Mouse (Mus musculus) liver, adult 2 months (tissue): ENCODE data around the gene Cby3. TPM values are rescaled to one million over a fixed set of nuclear protein-coding genes. Genes with fewer than 3 reads are reported as not detected.

Source experiments
- DNase-seq: peaks from one replicate; pipeline ENCODE4 v3.0.0-alpha.2; 2011; ENCODE audit warnings: low read depth, low spot score; ENCODE audit errors: extremely low read depth
- H3K27ac ChIP-seq: fragments of 200-500 bp; replicated peaks from 2 replicates; pipeline ENCODE4 v1.5.1; 2012; ENCODE audit warnings: low read depth, mild to moderate bottlenecking, control low read depth, inconsistent platforms, low read length; ENCODE audit not compliant: insufficient read depth
- H3K27me3 ChIP-seq: fragments of 200-500 bp; 2 replicates; pipeline ENCODE4 v1.6.1; 2012; ENCODE audit warnings: mild to moderate bottlenecking, moderate library complexity, low read length, inconsistent platforms; ENCODE audit not compliant: control insufficient read depth, insufficient read depth
- H3K36me3 ChIP-seq: fragments of 200-500 bp; 2 replicates; pipeline ENCODE4 v1.6.1; 2012; ENCODE audit warnings: low read length, inconsistent platforms; ENCODE audit not compliant: control insufficient read depth, insufficient read depth
- H3K4me1 ChIP-seq: fragments of 200-500 bp; 2 replicates; pipeline ENCODE4 v1.6.1; 2011; ENCODE audit warnings: low read length; ENCODE audit not compliant: control insufficient read depth, insufficient read depth
- H3K4me3 ChIP-seq: fragments of 200-500 bp; 2 replicates; pipeline ENCODE4 v1.5.1; 2011; ENCODE audit warnings: low read depth, mild to moderate bottlenecking, control low read depth, low read length, moderate library complexity; ENCODE audit not compliant: insufficient read depth
- H3K79me2 ChIP-seq: fragments of 200-500 bp; 2 replicates; pipeline ENCODE4 v1.6.1; 2012; ENCODE audit warnings: inconsistent platforms, mild to moderate bottlenecking, low read length, moderate library complexity; ENCODE audit not compliant: control insufficient read depth, insufficient read depth
- H3K9ac ChIP-seq: fragments of 200-500 bp; 2 replicates; pipeline ENCODE4 v1.6.1; 2012; ENCODE audit warnings: low read depth, mild to moderate bottlenecking, control low read depth, inconsistent platforms, low read length
- CTCF ChIP-seq: fragments of 200-500 bp; IDR thresholded peaks from 2 replicates; pipeline ENCODE4 v1.5.1; 2011; ENCODE audit warnings: low read depth, low read length, control low read depth
- POLR2A ChIP-seq: fragments of 200-500 bp; IDR thresholded peaks from 2 replicates; pipeline ENCODE4 v1.6.1; 2011; ENCODE audit warnings: low read length, control low read depth; ENCODE audit not compliant: insufficient read depth; ENCODE audit errors: extremely low read depth
- WGBS: fragments of 180-500 bp; shearing (Covaris S2); methylation state at CpG from one replicate; pipeline ENCODE4 v1.1.7; 2018; 5-methylcytosine and 5-hydroxymethylcytosine counted together
- polyA plus RNA-seq: library from polyadenylated mRNA; depleted of rRNA; stranded (reverse); fragments of >200 nt; gene quantifications from 2 replicates; pipeline ENCODE4 v1.2.3, GENCODE M21; 2012
- total RNA-seq: library from RNA; depleted of rRNA; stranded (reverse); fragments of >200 nt; gene quantifications from 2 replicates; pipeline ENCODE4 v1.2.3, GENCODE M21; 2014

Cby3 gene
- total and polyA plus RNA-seq, 2 experiments: not detected

- no peak for TF ChIP-seq POLR2A
- TF ChIP-seq CTCF: no peak
- peak overlapping the region; percentile 78 for H3K27ac ChIP-seq
- H3K9ac ChIP-seq: peak overlapping the region; percentile 93
- WGBS: 1% methylated on average over 34 of the region's 34 CpGs
- H3K4me3 ChIP-seq: peak overlapping the region; percentile 80
- peaks cover 13% of the 10 kb centered on the region; the same call in 1 of the 2 replicates for H3K4me1 ChIP-seq
- peak; percentile 47 for DNase-seq
- H3K27me3 ChIP-seq: no peaks in the 10 kb centered on the region
- peaks cover under 1% of the 10 kb centered on the region; the same call in 1 of the 2 replicates for H3K36me3 ChIP-seq
- peaks cover 25% of the 10 kb centered on the region; the same call in 1 of the 2 replicates for H3K79me2 ChIP-seq
These were observed 29.4 kb upstream of the Cby3 start for GRCm38 (mm10) chr11:50324751-50325471.

GRCm38 (mm10) chr11:50325496-50326301 lies 28.6 kb upstream of the Cby3 start, which contains the start of gene Canx:
Canx (minus strand) TSS chr11:50325673.
- DNase-seq: peak; percentile 98
- Histone ChIP-seq H3K27me3 (no peaks in the 10 kb centered on the region), H3K9ac (peak within 1 kb of the TSS; percentile 93), H3K36me3 (no peaks in the 10 kb centered on the region), H3K4me1 (peaks cover 10% of the 10 kb centered on the region; the same call in 1 of the 2 replicates), H3K4me3 (peak within 1 kb of the TSS; percentile 80), H3K79me2 (peaks cover 20% of the 10 kb centered on the region; the same call in 1 of the 2 replicates), H3K27ac (peak within 1 kb of the TSS; percentile 79)
- WGBS: under 1% methylated on average over 64 of the region's 64 CpGs
- TF ChIP-seq POLR2A (peak; percentile 72), CTCF (no peak)

- peaks cover 17% of the 10 kb centered on the region; the same call in 1 of the 2 replicates for H3K79me2 ChIP-seq
- H3K9ac ChIP-seq: peak overlapping the region; percentile 75
- WGBS: under 1% methylated on average over 7 of the region's 7 CpGs
- DNase-seq: no peak
- peak overlapping the region; percentile 79 for H3K27ac ChIP-seq
- no peaks in the 10 kb centered on the region for H3K27me3 ChIP-seq
- H3K4me1 ChIP-seq: peaks cover 10% of the 10 kb centered on the region; the same call in 1 of the 2 replicates
- H3K4me3 ChIP-seq: peak overlapping the region; percentile 68
- TF ChIP-seq POLR2A (no peak), CTCF (no peak)
- no peaks in the 10 kb centered on the region for H3K36me3 ChIP-seq
These were observed 27.8 kb upstream of the Cby3 start for GRCm38 (mm10) chr11:50326302-50326966.

GRCm38 (mm10) chr11:50328075-50328625 lies 26.1 kb upstream of the Cby3 start:
- WGBS: 65% methylated on average over 3 of the region's 3 CpGs
- Histone ChIP-seq H3K27me3 (no peaks in the 10 kb centered on the region), H3K79me2 (peaks cover 15% of the 10 kb centered on the region; the same call in 1 of the 2 replicates)

GRCm38 (mm10) chr11:50329378-50329777 lies 24.9 kb upstream of the Cby3 start:
- Histone ChIP-seq H3K9ac (no peak overlapping the region), H3K36me3 (no peaks in the 10 kb centered on the region), H3K27me3 (no peaks in the 10 kb centered on the region), H3K4me3 (no peak overlapping the region), H3K79me2 (peaks cover 10% of the 10 kb centered on the region; the same call in 1 of the 2 replicates), H3K4me1 (0 out of 2 replicates have a peak, but pooled peaks cover 2% of the 10 kb centered on the region), H3K27ac (no peak overlapping the region)
- no peak for DNase-seq
- TF ChIP-seq CTCF: no peak
- no peak for TF ChIP-seq POLR2A
- 91% methylated on average over 1 of the region's 1 CpGs for WGBS

More at GRCm38 (mm10) chr11:50328075-50328625, 26.1 kb upstream of the Cby3 start:
- H3K4me1 ChIP-seq: peaks cover 7% of the 10 kb centered on the region; the same call in 1 of the 2 replicates
- no peak overlapping the region for H3K27ac ChIP-seq
- no peak overlapping the region for H3K4me3 ChIP-seq
- DNase-seq: no peak
- H3K9ac ChIP-seq: no peak overlapping the region
- no peaks in the 10 kb centered on the region for H3K36me3 ChIP-seq
- no peak for TF ChIP-seq CTCF
- TF ChIP-seq POLR2A: no peak
